Mouse (Mus musculus) lung, embryonic 15.5 days (tissue): ENCODE measurements around the gene Ttc23. TPM values are rescaled to one million over a fixed set of nuclear protein-coding genes. Genes with fewer than 3 reads are reported as not detected.
A peak's percentile ranks its signal among the peaks of the same experiment; 100 is the strongest.

Source experiments
- ATAC-seq: fragments of 200-750 bp; cut with Nextera tagmentation; 2 replicates; pipeline ENCODE4 v1.8.0; 2017; ENCODE audit warnings: moderate number of reproducible peaks, borderline replicate concordance; ENCODE audit not compliant: low FRiP score, low TSS enrichment; ENCODE audit errors: extremely low read depth
- H3K27ac ChIP-seq: fragments of 300-500 bp; sonication (generic); 2 replicates; pipeline ENCODE4 v1.5.1; 2015; ENCODE audit warnings: moderate library complexity, mild to moderate bottlenecking, inconsistent platforms
- H3K27me3 ChIP-seq: fragments of 300-500 bp; sonication (generic); 2 replicates; pipeline ENCODE4 v1.6.1; 2015; ENCODE audit warnings: inconsistent platforms
- H3K36me3 ChIP-seq: fragments of 300-500 bp; sonication (generic); 2 replicates; pipeline ENCODE4 v1.6.1; 2015; ENCODE audit warnings: inconsistent platforms
- H3K4me1 ChIP-seq: fragments of 300-500 bp; sonication (generic); 2 replicates; pipeline ENCODE4 v1.6.1; 2015; ENCODE audit warnings: inconsistent platforms
- H3K4me2 ChIP-seq: fragments of 300-500 bp; sonication (generic); 2 replicates; pipeline ENCODE4 v1.6.1; 2015; ENCODE audit warnings: inconsistent platforms, mild to moderate bottlenecking, moderate library complexity
- H3K4me3 ChIP-seq: fragments of 300-500 bp; sonication (generic); 2 replicates; pipeline ENCODE4 v1.5.1; 2015; ENCODE audit warnings: mild to moderate bottlenecking, inconsistent platforms
- H3K9ac ChIP-seq: fragments of 300-500 bp; sonication (generic); 2 replicates; pipeline ENCODE4 v1.6.1; 2015; ENCODE audit warnings: inconsistent platforms
- H3K9me3 ChIP-seq: fragments of 300-500 bp; sonication (generic); 2 replicates; pipeline ENCODE4 v1.6.1; 2016; ENCODE audit warnings: inconsistent platforms
- WGBS: fragments of 180-500 bp; shearing (Covaris S2); methylation state at CpG from one replicate; pipeline ENCODE4 v1.1.7; 2015; 5-methylcytosine and 5-hydroxymethylcytosine counted together
- polyA plus RNA-seq: library from polyadenylated mRNA; unstranded; fragments of >200 nt; fragmentation: Nextera tagmentation; extraction: Ambion mirVana; gene quantifications from 2 replicates; pipeline ENCODE4 v1.2.1, GENCODE M21; 2015

Ttc23 gene
- polyA plus RNA-seq, 1 experiment from 2014 or later: 26.8 TPM

DNA sequence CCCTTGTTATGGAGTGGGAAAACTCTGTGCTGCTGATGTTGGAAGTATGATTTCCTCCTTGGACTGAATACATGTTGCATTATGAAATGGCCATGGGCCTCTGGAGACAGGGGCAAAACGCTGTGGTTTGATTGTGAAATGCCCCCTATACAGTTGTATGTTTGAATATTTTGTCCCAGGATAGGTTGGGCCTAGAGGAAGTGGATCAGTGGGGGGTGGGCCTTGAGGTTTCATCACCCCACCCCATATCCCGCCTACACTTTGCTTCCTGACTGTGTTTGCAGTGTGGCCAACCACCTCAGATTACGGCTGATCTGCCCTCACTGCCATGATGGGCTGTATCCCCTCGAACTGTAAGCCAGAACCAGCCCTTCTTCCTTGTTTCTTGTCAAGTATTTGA lies 81.0 kb downstream of the Ttc23 start:
- Histone ChIP-seq H3K4me3 (no peak overlapping the region), H3K4me1 (peaks cover 12% of the 10 kb centered on the region; the same call in 1 of the 2 replicates), H3K4me2 (no peak overlapping the region), H3K36me3 (peaks cover 21% of the 10 kb centered on the region; the same call in 1 of the 2 replicates), H3K9ac (no peak overlapping the region), H3K27me3 (no peaks in the 10 kb centered on the region), H3K9me3 (no peaks in the 10 kb centered on the region), H3K27ac (no peak overlapping the region)
- WGBS: 89% methylated on average over 4 of the region's 4 CpGs
- no peak for ATAC-seq

DNA sequence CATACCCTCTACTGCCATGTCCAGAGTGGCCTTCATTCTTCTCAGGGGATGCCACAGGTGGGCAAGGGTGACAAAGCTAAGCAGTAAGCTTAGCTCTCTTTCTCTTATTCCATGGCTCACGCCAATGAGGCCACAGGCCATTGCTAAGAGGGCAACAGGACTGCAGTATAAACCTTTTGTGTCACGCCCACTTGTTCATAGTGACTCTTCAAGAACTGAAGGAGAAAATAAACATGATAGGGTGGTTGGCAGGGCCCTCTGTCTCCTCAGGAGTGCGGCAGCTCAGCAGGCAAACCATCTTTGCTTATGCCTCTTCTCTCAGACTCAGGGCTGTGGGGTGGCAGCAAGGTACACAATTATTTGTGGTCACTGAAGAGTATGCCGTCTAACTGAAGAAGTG lies 81.6 kb downstream of the Ttc23 start:
- Histone ChIP-seq H3K4me1 (peaks cover 12% of the 10 kb centered on the region; the same call in 1 of the 2 replicates), H3K9ac (no peak overlapping the region), H3K27me3 (no peaks in the 10 kb centered on the region), H3K4me2 (no peak overlapping the region), H3K36me3 (peaks cover 21% of the 10 kb centered on the region; the same call in 1 of the 2 replicates), H3K9me3 (no peaks in the 10 kb centered on the region), H3K4me3 (no peak overlapping the region), H3K27ac (no peak overlapping the region; the same call in 1 of the 2 replicates)
- no peak for ATAC-seq
- 81% methylated on average over 4 of the region's 4 CpGs for WGBS

- peaks cover 12% of the 10 kb centered on the region; the same call in 1 of the 2 replicates for H3K4me1 ChIP-seq
- H3K4me2 ChIP-seq: no peak overlapping the region
- 43% methylated on average over 5 of the region's 5 CpGs for WGBS
- H3K27me3 ChIP-seq: no peaks in the 10 kb centered on the region
- 0 out of 2 replicates have a peak overlapping the region, but pooled peaks have one; percentile 7 for H3K27ac ChIP-seq
- H3K9me3 ChIP-seq: no peaks in the 10 kb centered on the region
- ATAC-seq: no peak
- peaks cover 15% of the 10 kb centered on the region; the same call in 1 of the 2 replicates for H3K36me3 ChIP-seq
- no peak overlapping the region for H3K4me3 ChIP-seq
- no peak overlapping the region for H3K9ac ChIP-seq
These were observed 83.4 kb downstream of the Ttc23 start for GRCm38 (mm10) chr7:67730431-67731110.

GRCm38 (mm10) chr7:67732276-67732675 lies 85.1 kb downstream of the Ttc23 start:
- Histone ChIP-seq H3K4me3 (no peak overlapping the region), H3K4me1 (peaks cover 12% of the 10 kb centered on the region; the same call in 1 of the 2 replicates), H3K9me3 (no peaks in the 10 kb centered on the region), H3K9ac (no peak overlapping the region), H3K27ac (no peak overlapping the region), H3K36me3 (peaks cover 10% of the 10 kb centered on the region; the same call in 1 of the 2 replicates), H3K27me3 (no peaks in the 10 kb centered on the region), H3K4me2 (no peak overlapping the region)
- 73% methylated on average over 4 of the region's 4 CpGs for WGBS
- no peak for ATAC-seq

DNA sequence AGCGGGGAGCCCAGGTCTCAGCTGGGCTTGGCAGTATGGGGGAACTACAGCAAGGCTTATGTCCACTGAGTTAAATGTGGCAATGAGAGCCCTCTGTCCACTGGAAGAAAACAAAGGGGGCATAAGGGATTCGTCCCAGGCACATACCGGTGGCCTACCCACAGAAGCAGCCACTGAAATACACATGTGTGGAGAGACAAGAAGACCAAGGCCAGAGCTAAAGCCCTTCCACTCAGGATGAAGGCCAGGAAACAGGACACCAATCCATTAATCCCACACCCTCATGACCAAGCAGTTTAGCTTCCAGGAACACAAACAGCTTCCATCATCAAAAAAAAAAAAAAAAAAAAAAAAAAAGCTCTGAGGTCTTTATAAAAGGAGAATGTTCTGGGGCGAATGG lies 93.2 kb downstream of the Ttc23 start:
- no peak overlapping the region for H3K27ac ChIP-seq
- no peak overlapping the region for H3K9ac ChIP-seq
- ATAC-seq: no peak
- WGBS: 78% methylated on average over 4 of the region's 4 CpGs
- no peak overlapping the region for H3K4me2 ChIP-seq
- no peak overlapping the region for H3K4me3 ChIP-seq
- H3K9me3 ChIP-seq: no peaks in the 10 kb centered on the region
- peaks cover 4% of the 10 kb centered on the region; the same call in 1 of the 2 replicates for H3K36me3 ChIP-seq
- peaks cover 23% of the 10 kb centered on the region for H3K4me1 ChIP-seq
- H3K27me3 ChIP-seq: no peaks in the 10 kb centered on the region

GRCm38 (mm10) chr7:67740796-67741195 lies 93.6 kb downstream of the Ttc23 start:
- H3K36me3 ChIP-seq: peaks cover 4% of the 10 kb centered on the region; the same call in 1 of the 2 replicates
- peaks cover 23% of the 10 kb centered on the region for H3K4me1 ChIP-seq
- peak overlapping the region; percentile 37 for H3K27ac ChIP-seq
- 71% methylated on average over 5 of the region's 5 CpGs for WGBS
- no peak overlapping the region for H3K4me2 ChIP-seq
- no peak overlapping the region for H3K9ac ChIP-seq
- H3K9me3 ChIP-seq: no peaks in the 10 kb centered on the region
- no peak overlapping the region for H3K4me3 ChIP-seq
- no peaks in the 10 kb centered on the region for H3K27me3 ChIP-seq
- no peak for ATAC-seq

DNA sequence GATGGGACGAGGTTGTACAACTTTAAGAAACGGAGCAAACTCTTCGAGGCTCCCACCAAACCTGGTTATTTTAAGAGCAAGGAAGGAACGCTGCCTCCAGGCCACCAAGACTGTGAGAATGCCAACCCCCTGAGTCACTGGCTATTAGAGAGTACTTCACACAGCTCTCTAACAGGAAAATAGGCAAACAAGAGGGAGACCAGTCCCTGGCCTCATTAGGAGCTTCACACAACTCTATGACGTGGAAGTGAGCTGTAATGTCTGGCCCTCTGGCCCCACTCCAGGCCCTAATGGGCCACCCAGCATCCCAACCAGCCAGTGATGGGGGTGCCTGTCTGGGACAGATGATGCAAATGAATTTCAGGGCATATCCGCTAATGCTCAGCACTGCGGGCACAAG lies 94.5 kb downstream of the Ttc23 start:
- WGBS: 41% methylated on average over 7 of the region's 7 CpGs
- peak; percentile 75; the same call in 1 of the 2 replicates for ATAC-seq

DNA sequence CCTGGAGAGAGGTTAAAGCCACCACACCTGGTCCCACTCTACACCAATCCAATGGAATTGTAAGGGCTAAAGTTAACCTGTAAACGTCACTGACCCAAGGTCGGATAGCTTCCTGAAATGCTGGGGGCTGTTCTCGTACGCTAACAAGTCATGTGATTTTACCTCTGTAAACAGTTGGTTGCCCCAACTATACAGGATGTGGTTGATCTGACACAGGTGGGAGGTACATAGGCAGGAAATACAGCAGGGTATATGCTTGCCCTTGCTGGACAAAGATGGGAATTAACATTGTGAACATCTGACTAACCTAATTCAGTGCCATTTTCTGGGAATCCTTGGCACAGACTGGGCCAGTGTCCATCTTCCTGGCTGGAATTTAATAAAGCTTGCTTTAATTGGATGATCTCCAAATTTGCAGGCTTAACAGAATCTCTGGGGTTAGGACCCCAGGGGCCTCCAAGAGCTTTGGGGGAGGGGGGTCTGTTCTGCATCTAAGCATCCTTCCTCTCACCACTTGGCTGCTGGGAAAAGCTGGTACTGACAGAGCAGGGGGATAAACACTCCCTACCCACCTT lies 100.6 kb downstream of the Ttc23 start:
- H3K27ac ChIP-seq: no peak overlapping the region
- no peak overlapping the region for H3K4me2 ChIP-seq
- H3K27me3 ChIP-seq: no peaks in the 10 kb centered on the region
- H3K9ac ChIP-seq: no peak overlapping the region
- 79% methylated on average over 4 of the region's 4 CpGs for WGBS
- H3K36me3 ChIP-seq: peaks cover 4% of the 10 kb centered on the region; the same call in 1 of the 2 replicates
- no peaks in the 10 kb centered on the region for H3K4me1 ChIP-seq
- ATAC-seq: no peak
- H3K9me3 ChIP-seq: no peaks in the 10 kb centered on the region
- no peak overlapping the region for H3K4me3 ChIP-seq

More for the DNA sequence above, 94.5 kb downstream of the Ttc23 start:
- H3K27ac ChIP-seq: peak overlapping the region; percentile 37
- peaks cover 4% of the 10 kb centered on the region; the same call in 1 of the 2 replicates for H3K36me3 ChIP-seq
- H3K9ac ChIP-seq: no peak overlapping the region
- H3K4me3 ChIP-seq: no peak overlapping the region
- H3K27me3 ChIP-seq: no peaks in the 10 kb centered on the region
- no peak overlapping the region for H3K4me2 ChIP-seq
- peaks cover 23% of the 10 kb centered on the region for H3K4me1 ChIP-seq
- H3K9me3 ChIP-seq: no peaks in the 10 kb centered on the region

GRCm38 (mm10) chr7:67749441-67750239 lies 102.4 kb downstream of the Ttc23 start:
- no peak for ATAC-seq
- H3K4me1 ChIP-seq: peaks cover 3% of the 10 kb centered on the region; the same call in 1 of the 2 replicates
- H3K4me3 ChIP-seq: no peak overlapping the region
- no peak overlapping the region for H3K27ac ChIP-seq
- 54% methylated on average over 4 of the region's 4 CpGs for WGBS
- no peak overlapping the region for H3K4me2 ChIP-seq
- no peaks in the 10 kb centered on the region for H3K9me3 ChIP-seq
- no peaks in the 10 kb centered on the region for H3K27me3 ChIP-seq
- peaks cover 2% of the 10 kb centered on the region; the same call in 1 of the 2 replicates for H3K36me3 ChIP-seq
- H3K9ac ChIP-seq: no peak overlapping the region

GRCm38 (mm10) chr7:67754606-67755005 lies 107.4 kb downstream of the Ttc23 start:
- Histone ChIP-seq H3K9me3 (no peaks in the 10 kb centered on the region), H3K4me3 (no peak overlapping the region), H3K27ac (no peak overlapping the region), H3K4me1 (peaks cover 15% of the 10 kb centered on the region), H3K36me3 (no peaks in the 10 kb centered on the region), H3K4me2 (no peak overlapping the region), H3K9ac (no peak overlapping the region), H3K27me3 (no peaks in the 10 kb centered on the region; the same call in 1 of the 2 replicates)
- WGBS: 54% methylated on average over 11 of the region's 11 CpGs
- no peak for ATAC-seq

DNA sequence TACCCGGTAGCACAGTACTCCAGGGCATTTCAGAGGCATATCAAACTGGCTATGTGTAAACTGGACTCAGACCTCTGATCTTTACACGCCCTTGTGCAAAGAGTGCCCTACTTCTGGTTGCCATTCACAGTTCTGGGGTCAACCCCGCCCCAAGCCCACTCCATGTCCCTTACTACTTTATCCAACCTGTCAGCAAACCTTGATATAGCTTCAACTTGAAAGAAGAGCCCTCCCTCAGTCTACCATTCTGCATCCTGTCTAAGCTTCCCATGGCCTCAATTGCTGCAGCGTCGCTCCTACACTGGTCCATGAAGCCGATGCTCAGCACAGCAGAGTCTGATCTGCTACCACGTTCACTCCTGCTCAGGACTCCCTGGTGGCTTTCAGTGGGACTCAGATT lies 108.2 kb downstream of the Ttc23 start:
- Histone ChIP-seq H3K4me3 (no peak overlapping the region), H3K9me3 (no peaks in the 10 kb centered on the region), H3K27me3 (peaks cover 2% of the 10 kb centered on the region; the same call in 1 of the 2 replicates), H3K4me2 (no peak overlapping the region), H3K4me1 (peaks cover 15% of the 10 kb centered on the region), H3K36me3 (no peaks in the 10 kb centered on the region), H3K9ac (no peak overlapping the region), H3K27ac (no peak overlapping the region)
- WGBS: 73% methylated on average over 7 of the region's 7 CpGs
- ATAC-seq: no peak
